Mouse (Mus musculus): Measurements from ENCODE around the gene Zfp648. TPM values are rescaled to one million over a fixed set of nuclear protein-coding genes. Genes with fewer than 3 reads are reported as not detected.

The Zfp648 gene
- polyA plus RNA-seq, 1 experiment from 2014 or later: 1.3 TPM

GRCm38 (mm10) chr1:154233033-154233432 is 32.0 kb downstream of the Zfp648 start:
- H3K4me2 ChIP-seq (replicated peaks): no peak overlapping the region
- H3K4me3 ChIP-seq: no peak overlapping the region
- no peak overlapping the region for H3K27ac ChIP-seq
- H3K9me3 ChIP-seq: no peaks in the 10 kb centered on the region
- no peak for ATAC-seq (ENCODE audit: low FRiP score, low read depth)
- H3K27me3 ChIP-seq: no peaks in the 10 kb centered on the region
- no peaks in the 10 kb centered on the region for H3K36me3 ChIP-seq
- H3K9ac ChIP-seq: no peak overlapping the region
- whole genome bisulfite sequencing: 68% methylated on average over 6 of the region's 6 CpGs
- H3K4me1 ChIP-seq: 0 out of 2 replicates have a peak, but pooled peaks cover 2% of the 10 kb centered on the region

- Histone ChIP-seq H3K27ac (no peak overlapping the region), H3K4me2 (replicated peaks) (no peak overlapping the region), H3K27me3 (no peaks in the 10 kb centered on the region), H3K36me3 (no peaks in the 10 kb centered on the region), H3K9ac (no peak overlapping the region), H3K9me3 (no peaks in the 10 kb centered on the region), H3K4me1 (0 out of 2 replicates have a peak, but pooled peaks cover 2% of the 10 kb centered on the region), H3K4me3 (no peak overlapping the region)
- no peak for ATAC-seq (ENCODE audit: low FRiP score, low read depth)
- 73% methylated on average over 9 of the region's 9 CpGs for whole genome bisulfite sequencing
Observed at GRCm38 (mm10) chr1:154234814-154235213, 33.8 kb downstream of the Zfp648 start.

GRCm38 (mm10) chr1:154238876-154239275 is 37.9 kb downstream of the Zfp648 start:
- Histone ChIP-seq H3K9me3 (no peaks in the 10 kb centered on the region), H3K36me3 (no peaks in the 10 kb centered on the region), H3K4me3 (no peak overlapping the region), H3K9ac (no peak overlapping the region), H3K4me1 (0 out of 2 replicates have a peak, but pooled peaks cover 2% of the 10 kb centered on the region), H3K4me2 (replicated peaks) (no peak overlapping the region), H3K27me3 (no peaks in the 10 kb centered on the region), H3K27ac (no peak overlapping the region)
- ATAC-seq (ENCODE audit: low FRiP score, low read depth): no peak

GRCm38 (mm10) chr1:154251186-154251585 is 50.2 kb downstream of the Zfp648 start:
- Histone ChIP-seq H3K4me3 (no peak overlapping the region), H3K4me2 (replicated peaks) (no peak overlapping the region), H3K9ac (no peak overlapping the region), H3K36me3 (no peaks in the 10 kb centered on the region), H3K27me3 (no peaks in the 10 kb centered on the region), H3K4me1 (no peaks in the 10 kb centered on the region), H3K27ac (no peak overlapping the region), H3K9me3 (no peaks in the 10 kb centered on the region)
- 69% methylated on average over 2 of the region's 2 CpGs for WGBS
- ATAC-seq (ENCODE audit: low FRiP score, low read depth): no peak

- Histone ChIP-seq H3K4me3 (no peak overlapping the region), H3K9me3 (no peaks in the 10 kb centered on the region), H3K4me2 (replicated peaks) (no peak overlapping the region), H3K27ac (no peak overlapping the region), H3K36me3 (no peaks in the 10 kb centered on the region), H3K9ac (no peak overlapping the region), H3K4me1 (no peaks in the 10 kb centered on the region), H3K27me3 (no peaks in the 10 kb centered on the region)
- ATAC-seq (ENCODE audit: low FRiP score, low read depth): no peak
- WGBS: 47% methylated on average over 5 of the region's 5 CpGs
Observed at GRCm38 (mm10) chr1:154252739-154253138, 51.8 kb downstream of the Zfp648 start.

Measured in limb, embryonic 13.5 days (tissue).